Mouse (Mus musculus) MEL (cell line): ENCODE results near the gene Fah.

ENCODE experiments used
- BHLHE40 ChIP-seq: IDR thresholded peaks from 2 replicates; pipeline ENCODE4 v1.6.1; 2012; ENCODE audit warnings: low read depth, mild to moderate bottlenecking, inconsistent platforms, low read length, improper control_type of control experiment, borderline replicate concordance
- CHD1 ChIP-seq: IDR thresholded peaks from 2 replicates; pipeline ENCODE4 v1.6.1; 2012; ENCODE audit warnings: low read depth, mild to moderate bottlenecking, inconsistent platforms, low read length, improper control_type of control experiment
- CHD2 ChIP-seq: IDR thresholded peaks from 2 replicates; pipeline ENCODE4 v1.6.1; 2011; ENCODE audit warnings: low read length, improper control_type of control experiment
- CTCF ChIP-seq, 3 experiments: IDR thresholded peaks in 2 of 3; conservative IDR thresholded peaks in 1 of 3; 2 replicates each; pipeline ENCODE4 v1.5.1; 2011 to 2012; ENCODE audit warnings: low read length in 3 of 3, low read depth in 2 of 3, mild to moderate bottlenecking in 2 of 3, improper control_type of control experiment in 1 of 3, inconsistent platforms in 1 of 3, mixed read lengths in 1 of 3, moderate library complexity in 1 of 3; ENCODE audit not compliant: control insufficient read depth in 1 of 3, insufficient read depth in 1 of 3, poor library complexity in 1 of 3, severe bottlenecking in 1 of 3
- EP300 ChIP-seq, 2 experiments: IDR thresholded peaks; 2 replicates each; pipeline ENCODE4 v1.6.1; 2011; ENCODE audit warnings: improper control_type of control experiment in 2 of 2, low read length in 2 of 2, low read depth in 1 of 2, mild to moderate bottlenecking in 1 of 2
- ETS1 ChIP-seq: IDR thresholded peaks from 2 replicates; pipeline ENCODE4 v1.6.1; 2012; ENCODE audit warnings: low read depth, mild to moderate bottlenecking, inconsistent platforms, low read length, improper control_type of control experiment, moderate library complexity
- GABPA ChIP-seq: IDR thresholded peaks from 2 replicates; pipeline ENCODE4 v1.6.1; 2012; ENCODE audit warnings: low read depth, mild to moderate bottlenecking, inconsistent platforms, low read length, improper control_type of control experiment, moderate library complexity
- GATA1 ChIP-seq: IDR thresholded peaks from 2 replicates; pipeline ENCODE4 v1.6.1; 2011; ENCODE audit warnings: low read depth, low read length, improper control_type of control experiment
- HCFC1 ChIP-seq: IDR thresholded peaks from 2 replicates; pipeline ENCODE4 v1.6.1; 2012; ENCODE audit warnings: low read depth, mild to moderate bottlenecking, inconsistent platforms, low read length, improper control_type of control experiment, moderate library complexity
- MAX ChIP-seq: IDR thresholded peaks from 2 replicates; pipeline ENCODE4 v1.6.1; 2011; ENCODE audit warnings: low read length, improper control_type of control experiment
- POLR2A ChIP-seq, 2 experiments: IDR thresholded peaks; 2 replicates each; pipeline ENCODE4 v1.6.1; 2011 to 2012; ENCODE audit warnings: low read length in 2 of 2, mild to moderate bottlenecking in 2 of 2, control low read depth in 1 of 2, improper control_type of control experiment in 1 of 2, low read depth in 1 of 2, moderate library complexity in 1 of 2; ENCODE audit not compliant: control insufficient read depth in 1 of 2, insufficient read depth in 1 of 2, poor library complexity in 1 of 2
- POLR2AphosphoS2 ChIP-seq: IDR thresholded peaks from 2 replicates; pipeline ENCODE4 v1.6.1; 2011; ENCODE audit warnings: low read length, improper control_type of control experiment
- TAL1 ChIP-seq: IDR thresholded peaks from 2 replicates; pipeline ENCODE4 v1.6.1; 2012; ENCODE audit warnings: mild to moderate bottlenecking, inconsistent platforms, low read length, moderate library complexity, mixed read lengths
- ZNF384 ChIP-seq: IDR thresholded peaks from 2 replicates; pipeline ENCODE4 v1.6.1; 2012; ENCODE audit warnings: low read depth, mild to moderate bottlenecking, inconsistent platforms, low read length, improper control_type of control experiment

DNA sequence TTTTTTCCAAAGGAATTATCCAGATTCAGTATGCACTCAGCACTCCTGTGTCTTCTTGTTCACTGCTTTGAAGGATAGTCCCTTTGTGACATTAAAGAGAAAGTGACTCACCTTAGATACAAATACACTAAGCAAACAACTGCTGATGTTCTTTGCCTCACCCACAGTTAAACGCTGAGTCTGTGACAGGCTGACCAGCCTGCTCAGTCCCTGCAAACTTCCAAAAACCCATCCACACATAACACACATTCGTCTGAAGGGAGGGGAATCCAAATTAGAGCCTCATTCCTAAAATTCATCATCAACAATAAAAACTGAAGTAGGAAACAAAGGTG, 45.4 kb upstream of the Fah start:
- no peak for TF ChIP-seq POLR2AphosphoS2
- no peak for TF ChIP-seq CTCF (IDR thresholded peaks at IDR 0.05 in 2 of 3, conservative IDR thresholded peaks at IDR 0.05 in 1 of 3; ENCODE audit: control insufficient read depth in 1 of 3, insufficient read depth in 1 of 3, low read depth in 2 of 3, low read length in 3 of 3, poor library complexity in 1 of 3, severe bottlenecking in 1 of 3)
- TF ChIP-seq BHLHE40 = no peak
- TF ChIP-seq CHD1 = no peak
- TF ChIP-seq MAX = no peak
- no peak for TF ChIP-seq POLR2A (IDR thresholded peaks at IDR 0.05; ENCODE audit: control insufficient read depth in 1 of 2, insufficient read depth in 1 of 2, low read depth in 1 of 2, low read length in 2 of 2, poor library complexity in 1 of 2)
- no peak for TF ChIP-seq CHD2
- TF ChIP-seq GATA1 = no peak
- TF ChIP-seq ZNF384 = no peak
- TF ChIP-seq GABPA = no peak
- TF ChIP-seq TAL1 = no peak
- no peak for TF ChIP-seq EP300 (IDR thresholded peaks at IDR 0.05; ENCODE audit: low read depth in 1 of 2, low read length in 2 of 2)
- no peak for TF ChIP-seq ETS1
- no peak for TF ChIP-seq HCFC1
